Mouse (Mus musculus) layer of hippocampus, adult 6 months (tissue): ENCODE results near the gene Btbd35f19. TPM values are rescaled to one million over a fixed set of nuclear protein-coding genes. Genes with fewer than 3 reads are reported as not detected.

Experiments
- long read RNA-seq, 2 experiments: library from polyadenylated mRNA; unstranded; transcript quantifications; one replicate each; pipeline ENCODE4 v2.0.0; 2019 to 2020
- polyA plus RNA-seq: library from polyadenylated mRNA; unstranded; fragments of <200 nt; fragmentation: Nextera tagmentation; gene quantifications from 2 replicates; pipeline ENCODE4 v1.2.3, GENCODE M21; 2021

The Btbd35f19 gene
- not detected in 2 replicates for polyA plus RNA-seq
- long read RNA-seq, experiment 1 = 0 reads
- long read RNA-seq, experiment 2 = 0 reads

DNA sequence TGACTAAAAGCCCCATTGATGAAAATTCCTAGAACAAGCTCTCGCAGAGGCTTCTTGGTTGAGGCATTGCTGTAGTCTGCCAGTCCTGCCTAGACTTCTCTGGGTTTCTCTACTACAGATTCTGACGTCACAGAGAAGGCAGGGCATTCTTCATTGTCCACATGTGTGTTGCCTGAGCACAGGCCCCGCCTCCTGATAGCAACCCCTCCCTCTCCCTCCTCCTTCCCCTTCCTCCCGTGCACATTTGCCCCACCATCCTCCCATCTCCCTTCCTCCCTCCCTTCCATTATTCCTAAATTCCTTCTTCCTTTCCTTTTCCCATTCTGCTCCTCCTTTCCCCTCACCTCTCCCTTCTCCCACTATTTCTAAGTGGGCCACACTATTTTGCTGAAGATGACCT, at the start of gene Btbd35f19:
Gene Btbd35f19 (minus strand): TSS at position 101 of the 400 bp plus-strand sequence.

DNA sequence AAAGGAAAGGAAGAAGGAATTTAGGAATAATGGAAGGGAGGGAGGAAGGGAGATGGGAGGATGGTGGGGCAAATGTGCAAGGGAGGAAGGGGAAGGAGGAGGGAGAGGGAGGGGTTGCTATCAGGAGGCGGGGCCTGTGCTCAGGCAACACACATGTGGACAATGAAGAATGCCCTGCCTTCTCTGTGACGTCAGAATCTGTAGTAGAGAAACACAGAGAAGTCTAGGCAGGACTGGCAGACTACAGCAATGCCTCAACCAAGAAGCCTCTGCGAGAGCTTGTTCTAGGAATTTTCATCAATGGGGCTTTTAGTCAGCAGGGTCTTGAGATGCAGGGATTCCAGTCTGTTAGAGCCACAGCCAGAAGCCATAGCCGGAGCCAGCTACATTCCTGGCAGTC, 47.6 kb downstream of the Btbd35f19 start, which contains the start of gene Btbd35f26:
Gene Btbd35f26 (plus strand): TSS at position 301 of the 400 bp plus-strand sequence.

Other genes starting within 250 kb of the Btbd35f19 start
- not detected in 2 replicates for gene Spin2f, start 130.0 kb downstream of the Btbd35f19 start, polyA plus RNA-seq
- not detected in 2 replicates for gene Btbd35f26, start 47.5 kb downstream of the Btbd35f19 start, polyA plus RNA-seq
- gene Gm21883, start 190.4 kb upstream of the Btbd35f19 start, polyA plus RNA-seq = not detected in 2 replicates
- gene Spin2e, start 235.0 kb upstream of the Btbd35f19 start, polyA plus RNA-seq = not detected in 2 replicates